17 mouse cellular contexts compared by ENCODE assay signal in genomic region chr19:32279400-32279799, GRCm38 (mm10).
DNase-seq lines count a peak whose midpoint lies in the region; ATAC-seq and TF ChIP-seq lines count a peak whose summit lies in the region.
"Had no signal": no experiment of that assay in that cellular context is flagged by ENCODE, and none has a peak within 500 bp of the region (broad histone marks: within the 10 kb centered on the region; RNA-seq: fewer than 3 reads in every experiment).

No protein-coding gene starts in this region.

- H3K9ac ChIP-seq in heart, postnatal 0 days (replicated peaks; ENCODE audit: low read depth, low read length): no peak overlapping the region
- H3K9ac ChIP-seq in heart, embryonic 11.5 days (ENCODE audit: low read depth, low read length): no peak overlapping the region
- H3K9ac ChIP-seq in lung, postnatal 0 days (replicated peaks; ENCODE audit: low read depth): no peak overlapping the region
- H3K9ac ChIP-seq: embryonic facial prominence, embryonic 13.5 days; forebrain, embryonic 12.5 days; hindbrain, embryonic 15.5 days had no signal

- 78% methylated on average over 6 of the region's 6 CpGs for WGBS in heart, postnatal 0 days
- WGBS in heart, embryonic 11.5 days (ENCODE audit: insufficient replicate concordance): 84% methylated on average over 6 of the region's 6 CpGs
- 60% methylated on average over 6 of the region's 6 CpGs for WGBS in lung, postnatal 0 days

- peak overlapping the region; percentile 40; the same call in 1 of the 2 replicates for H3K27ac ChIP-seq in heart, postnatal 0 days (ENCODE audit: low read depth)
- no peak overlapping the region for H3K27ac ChIP-seq in heart, embryonic 11.5 days (ENCODE audit: low read depth, low read length)
- no peak overlapping the region; the same call in 1 of the 2 replicates for H3K27ac ChIP-seq in lung, postnatal 0 days (ENCODE audit: low read length)
- peak overlapping the region; percentile 49 for H3K27ac ChIP-seq in cortical plate, adult 2 months (ENCODE audit: insufficient read depth, low read length)
- H3K27ac ChIP-seq: embryonic facial prominence, embryonic 13.5 days; forebrain, embryonic 12.5 days; hindbrain, embryonic 10.5 days; hindbrain, embryonic 15.5 days had no signal

- TF ChIP-seq EP300 in heart, postnatal 0 days (IDR thresholded peaks at IDR 0.05; ENCODE audit: low read depth): no peak
- peak; percentile 67; the same call in 1 of the 2 replicates for TF ChIP-seq EP300 in lung, postnatal 0 days (IDR thresholded peaks at IDR 0.05)

- no peak overlapping the region for H3K4me2 ChIP-seq in heart, postnatal 0 days (ENCODE audit: low read depth, low read length)
- H3K4me2 ChIP-seq in heart, embryonic 11.5 days: no peak overlapping the region
- no peak overlapping the region for H3K4me2 ChIP-seq in lung, postnatal 0 days (replicated peaks; ENCODE audit: low read depth, low read length)
- H3K4me2 ChIP-seq: embryonic facial prominence, embryonic 13.5 days; forebrain, embryonic 12.5 days; hindbrain, embryonic 15.5 days had no signal

- DNase-seq in heart, postnatal 0 days (ENCODE audit: low spot score): no peak
- peak; percentile 45 for DNase-seq in lung, postnatal 0 days (ENCODE audit: low spot score)
- DNase-seq in lung, postnatal 10 days: no peak
- DNase-seq in B cell, adult 2 months: peak; percentile 23 to 31
- DNase-seq: adrenal gland, adult 2 months; adrenal gland, postnatal 25 days; cerebellum, adult 11-12 months; cerebellum, adult 9-10 months; cerebellum, postnatal 25 days; gastrocnemius, postnatal 25 days had no signal

- no peak for ATAC-seq in heart, postnatal 0 days (ENCODE audit: insufficient read depth, low read depth)
- no peak for ATAC-seq in heart, embryonic 11.5 days (replicated peaks; ENCODE audit: insufficient number of reproducible peaks, low FRiP score, low TSS enrichment)
- ATAC-seq in lung, postnatal 0 days: peak; percentile 66
- ATAC-seq: forebrain, embryonic 16.5 days had no signal

- H3K4me1 ChIP-seq in heart, postnatal 0 days (ENCODE audit: control insufficient read depth, insufficient read depth): peaks cover 14% of the 10 kb centered on the region; the same call in 1 of the 2 replicates
- peaks cover 29% of the 10 kb centered on the region for H3K4me1 ChIP-seq in heart, embryonic 11.5 days (ENCODE audit: control insufficient read depth, insufficient read depth, low read length)
- no peaks in the 10 kb centered on the region for H3K4me1 ChIP-seq in lung, postnatal 0 days (ENCODE audit: insufficient read depth, low read depth, low read length)
- H3K4me1 ChIP-seq in cortical plate, adult 2 months (ENCODE audit: control insufficient read depth, insufficient read depth, low read length): peaks cover 20% of the 10 kb centered on the region
- H3K4me1 ChIP-seq: forebrain, embryonic 12.5 days; hindbrain, embryonic 15.5 days had no signal

- TF ChIP-seq POLR2A in cortical plate, adult 2 months (IDR thresholded peaks at IDR 0.05; ENCODE audit: extremely low read depth, insufficient read depth, low read length): no peak

- no peaks in the 10 kb centered on the region for H3K9me3 ChIP-seq in heart, postnatal 0 days (replicated peaks; ENCODE audit: control insufficient read depth, low read length)
- H3K9me3 ChIP-seq in heart, embryonic 11.5 days (replicated peaks; ENCODE audit: control insufficient read depth, low read length): no peaks in the 10 kb centered on the region
- H3K9me3 ChIP-seq in lung, postnatal 0 days (ENCODE audit: low read length): no peaks in the 10 kb centered on the region
- H3K9me3 ChIP-seq: embryonic facial prominence, embryonic 13.5 days; forebrain, embryonic 12.5 days; hindbrain, embryonic 10.5 days; hindbrain, embryonic 15.5 days had no signal

- TF ChIP-seq CTCF in heart, postnatal 0 days (IDR thresholded peaks at IDR 0.05; ENCODE audit: low read depth): no peak
- TF ChIP-seq CTCF in lung, postnatal 0 days (IDR thresholded peaks at IDR 0.05): no peak
- TF ChIP-seq CTCF in cortical plate, adult 2 months (IDR thresholded peaks at IDR 0.05; ENCODE audit: extremely low read depth, insufficient read depth, low read length): no peak

- no peaks in the 10 kb centered on the region for H3K27me3 ChIP-seq in heart, postnatal 0 days (ENCODE audit: control insufficient read depth, insufficient read depth, low read length)
- no peaks in the 10 kb centered on the region for H3K27me3 ChIP-seq in heart, embryonic 11.5 days (ENCODE audit: control insufficient read depth, insufficient read depth, low read length)
- H3K27me3 ChIP-seq in lung, postnatal 0 days (replicated peaks; ENCODE audit: insufficient read depth, low read length): no peaks in the 10 kb centered on the region
- H3K27me3 ChIP-seq: embryonic facial prominence, embryonic 13.5 days; forebrain, embryonic 12.5 days; hindbrain, embryonic 15.5 days had no signal

- H3K36me3 ChIP-seq in heart, postnatal 0 days (replicated peaks; ENCODE audit: control insufficient read depth, insufficient read depth, low read length): no peaks in the 10 kb centered on the region
- no peaks in the 10 kb centered on the region for H3K36me3 ChIP-seq in heart, embryonic 11.5 days (ENCODE audit: control insufficient read depth, insufficient read depth, low read length)
- H3K36me3 ChIP-seq in lung, postnatal 0 days (ENCODE audit: insufficient read depth, low read length): no peaks in the 10 kb centered on the region
- H3K36me3 ChIP-seq: embryonic facial prominence, embryonic 13.5 days; forebrain, embryonic 12.5 days; hindbrain, embryonic 10.5 days; hindbrain, embryonic 15.5 days had no signal

- no peak overlapping the region for H3K4me3 ChIP-seq in heart, postnatal 0 days (ENCODE audit: low read depth, low read length)
- H3K4me3 ChIP-seq in heart, embryonic 11.5 days (ENCODE audit: low read depth, low read length): no peak overlapping the region
- no peak overlapping the region for H3K4me3 ChIP-seq in lung, postnatal 0 days (ENCODE audit: low read depth, low read length)
- H3K4me3 ChIP-seq in cortical plate, adult 2 months (ENCODE audit: insufficient read depth, low read length): no peak overlapping the region
- H3K4me3 ChIP-seq: embryonic facial prominence, embryonic 13.5 days; forebrain, embryonic 12.5 days; hindbrain, embryonic 10.5 days; hindbrain, embryonic 15.5 days had no signal

Comparison
In these comparisons a context has a peak if more than half of its experiments do, and no peak if none do; other contexts are left out.
1. DNase-seq: peak in lung, postnatal 0 days (single experiment) and B cell, adult 2 months (2 of 2); none in heart, postnatal 0 days (single experiment) and lung, postnatal 10 days (single experiment).
2. H3K27ac ChIP-seq: peak in heart, postnatal 0 days (single experiment) and cortical plate, adult 2 months (single experiment); none in heart, embryonic 11.5 days (single experiment) and lung, postnatal 0 days (single experiment).